In the genomic region with DNA sequence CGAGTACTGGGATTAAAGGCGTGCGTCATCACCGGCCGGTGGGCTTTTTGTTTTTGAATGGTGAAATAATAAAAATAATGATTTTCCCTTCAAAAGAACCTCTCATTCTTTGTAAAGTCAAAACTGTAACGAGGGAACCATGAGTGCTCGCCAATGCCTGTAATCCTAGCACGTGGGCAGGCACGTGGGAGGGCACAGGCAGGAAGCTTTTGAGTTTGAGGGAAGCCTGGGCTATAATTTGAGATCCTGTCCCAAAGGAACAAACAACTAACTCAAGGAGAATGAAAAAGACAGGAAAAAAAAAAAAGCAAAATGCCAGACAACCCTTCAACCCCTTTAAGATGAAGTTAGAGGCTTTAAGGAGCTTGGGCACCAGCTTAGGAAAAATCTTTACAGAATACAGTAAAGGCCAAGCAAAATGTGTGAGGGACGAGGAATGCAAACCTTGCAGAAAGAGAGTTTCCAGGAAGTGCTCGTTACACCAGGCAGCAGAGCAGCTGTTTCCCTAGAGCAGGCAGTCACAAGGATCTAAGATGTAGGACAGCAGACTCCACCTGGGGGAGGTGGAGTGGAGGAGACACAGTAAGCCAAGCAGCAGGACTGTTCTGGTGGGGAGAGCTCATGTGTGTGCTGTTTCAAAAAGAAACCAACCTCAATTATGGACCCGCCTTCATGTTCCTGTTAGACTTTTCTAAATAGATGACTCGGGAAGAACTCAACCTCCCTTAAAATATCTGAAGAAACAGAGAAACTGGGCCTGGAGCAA, we compare ENCODE assay signal across 13 mouse cellular contexts. TPM values are rescaled to one million over a fixed set of nuclear protein-coding genes. Genes with fewer than 3 reads are reported as not detected.
DNase-seq lines count a peak whose midpoint lies in the region; TF ChIP-seq lines count a peak whose summit lies in the region.
"Had no signal": no experiment of that assay in that cellular context is flagged by ENCODE, and none has a peak within 500 bp of the region (broad histone marks: within the 10 kb centered on the region; RNA-seq: fewer than 3 reads in every experiment).

No protein-coding gene starts in this region.

- TF ChIP-seq CTCF in lung, adult 2 months (IDR thresholded peaks at IDR 0.05; ENCODE audit: insufficient read depth, low read length) = no peak

- H3K27ac ChIP-seq in brown adipose tissue, adult 24 weeks (replicated peaks; ENCODE audit: low read depth, low read length) = 0 out of 2 replicates have a peak overlapping the region, but pooled peaks have one; percentile 24
- H3K27ac ChIP-seq: heart, embryonic 13.5 days; lung, embryonic 15.5 days; neural tube, embryonic 12.5 days had no signal

- H3K4me3 ChIP-seq in lung, adult 2 months (replicated peaks; ENCODE audit: extremely low read depth, low read depth, low read length) = peak overlapping the region; percentile 13
- peak overlapping the region; percentile 26; the same call in 1 of the 2 replicates for H3K4me3 ChIP-seq in brown adipose tissue, adult 24 weeks (ENCODE audit: insufficient read depth, low read depth, low read length)
- H3K4me3 ChIP-seq in myocyte = peak overlapping the region; percentile 5
- H3K4me3 ChIP-seq: heart, embryonic 13.5 days; lung, embryonic 15.5 days; neural tube, embryonic 12.5 days had no signal

- no peak for TF ChIP-seq POLR2A in lung, adult 2 months (IDR thresholded peaks at IDR 0.05; ENCODE audit: borderline replicate concordance, extremely low read depth, low read depth, low read length)
- TF ChIP-seq POLR2A in myocyte (IDR thresholded peaks at IDR 0.05; ENCODE audit: insufficient read length, low read depth) = no peak

- peak; percentile 44 to 52 for DNase-seq in frontal cortex, postnatal 36 days (ENCODE audit: low spot score in 2 of 2)
- DNase-seq in frontal cortex, postnatal 14 days (ENCODE audit: low spot score in 2 of 2) = no peak
- no peak for DNase-seq in lung, adult 2 months
- no peak for DNase-seq in lung, postnatal 4 days
- DNase-seq in adrenal gland, postnatal 14 days = no peak
- DNase-seq in gastrocnemius, postnatal 25 days = no peak
- DNase-seq: cerebellum, adult 8-10 months had no signal

- H3K79me2 ChIP-seq in myocyte (ENCODE audit: control insufficient read depth, insufficient read depth) = no peaks in the 10 kb centered on the region

- no peaks in the 10 kb centered on the region; the same call in 1 of the 2 replicates for H3K4me1 ChIP-seq in lung, adult 2 months (ENCODE audit: control insufficient read depth, insufficient read depth, low read length)
- no peaks in the 10 kb centered on the region; the same call in none of the 2 replicates for H3K4me1 ChIP-seq in brown adipose tissue, adult 24 weeks (ENCODE audit: control insufficient read depth, insufficient read depth, insufficient read length, low read length)
- H3K4me1 ChIP-seq: neural tube, embryonic 12.5 days had no signal

- H3K27me3 ChIP-seq in myocyte (ENCODE audit: control insufficient read depth, insufficient read depth, insufficient read length) = no peaks in the 10 kb centered on the region
- H3K27me3 ChIP-seq: heart, embryonic 13.5 days; lung, embryonic 15.5 days; neural tube, embryonic 12.5 days had no signal

- H3ac ChIP-seq in myocyte (ENCODE audit: control insufficient read depth, insufficient read length) = no peak overlapping the region

- no peaks in the 10 kb centered on the region for H3K36me3 ChIP-seq in myocyte (ENCODE audit: control insufficient read depth, insufficient read depth)
- H3K36me3 ChIP-seq: heart, embryonic 13.5 days; lung, embryonic 15.5 days; neural tube, embryonic 12.5 days had no signal

- 59% methylated on average over 13 of the region's 13 CpGs for WGBS in lung, adult 2 months

- peak overlapping the region; percentile 83 for H3K4me2 ChIP-seq in myocyte (ENCODE audit: low read depth)
- H3K4me2 ChIP-seq: heart, embryonic 13.5 days; lung, embryonic 15.5 days; neural tube, embryonic 12.5 days had no signal

TF ChIP-seq in myocyte, 11 proteins besides CTCF, POLR2A, EP300 and RAD21:
- no peak for TF ChIP-seq TCF3 (IDR thresholded peaks at IDR 0.05; ENCODE audit: insufficient read length, low read depth)
- TF ChIP-seq CEBPB (IDR thresholded peaks at IDR 0.05; ENCODE audit: insufficient read depth, poor library complexity, severe bottlenecking) = no peak
- no peak for TF ChIP-seq USF1 (IDR thresholded peaks at IDR 0.05; ENCODE audit: low read depth)
- TF ChIP-seq TCF12 (IDR thresholded peaks at IDR 0.05; ENCODE audit: insufficient read depth, poor library complexity, severe bottlenecking) = no peak
- TF ChIP-seq REST (IDR thresholded peaks at IDR 0.05; ENCODE audit: insufficient read depth, insufficient read length) = no peak

RNA-seq across cellular contexts. Expression of a gene that starts 3.1 kb away (rescaled TPM):
- 0.08 TPM in 1 of 2 replicates, not detected in the other for polyA plus RNA-seq in lung, adult 2 months (2012; rRNA removed)
- not detected in 2 replicates for polyA plus RNA-seq in brown adipose tissue, adult 24 weeks (2012; ENCODE audit: insufficient read depth, insufficient read length, missing spikeins)
- polyA plus RNA-seq in myocyte (2012; fragmentation: generic; extraction: Trizol) = 0.04 TPM
- total RNA-seq in adrenal gland, postnatal 14 days (2021) = not detected in 2 replicates
- not detected for total RNA-seq in gastrocnemius, postnatal 25 days (2021)
- total RNA-seq: layer of hippocampus, postnatal 10 days had no signal
- polyA plus RNA-seq: heart, embryonic 13.5 days; lung, embryonic 15.5 days; neural tube, embryonic 12.5 days had no signal

RNA-seq across cellular contexts. Expression of a gene that starts 16.1 kb away (rescaled TPM):
- polyA plus RNA-seq in lung, adult 2 months (2012; rRNA removed) = 1,104 and 1,411 TPM in 2 replicates
- polyA plus RNA-seq in brown adipose tissue, adult 24 weeks (2012; ENCODE audit: insufficient read depth, insufficient read length, missing spikeins) = 1,264 and 2,088 TPM in 2 replicates
- polyA plus RNA-seq in myocyte (2012; fragmentation: generic; extraction: Trizol) = 321 TPM
- total RNA-seq in adrenal gland, postnatal 14 days (2021) = 400 and 401 TPM in 2 replicates
- total RNA-seq in gastrocnemius, postnatal 25 days (2021) = 100 to 1,000 TPM in 1 of 2 experiments, 10 to 100 TPM in 1; 61.7 to 111 TPM

RNA-seq across cellular contexts. Expression of a gene that starts 22.4 kb away (rescaled TPM):
- 0.07 TPM in 1 of 2 replicates, not detected in the other for polyA plus RNA-seq in lung, adult 2 months (2012; rRNA removed)
- polyA plus RNA-seq in brown adipose tissue, adult 24 weeks (2012; ENCODE audit: insufficient read depth, insufficient read length, missing spikeins) = not detected in 2 replicates
- 0.07 TPM for polyA plus RNA-seq in myocyte (2012; fragmentation: generic; extraction: Trizol)
- total RNA-seq in adrenal gland, postnatal 14 days (2021) = 0.26 TPM in 1 of 2 replicates, not detected in the other
- not detected for total RNA-seq in gastrocnemius, postnatal 25 days (2021)
- total RNA-seq: layer of hippocampus, postnatal 10 days had no signal
- polyA plus RNA-seq: heart, embryonic 13.5 days; lung, embryonic 15.5 days; neural tube, embryonic 12.5 days had no signal

RNA-seq across cellular contexts. Expression of a gene that starts 22.5 kb away (rescaled TPM):
- not detected in 2 replicates for polyA plus RNA-seq in lung, adult 2 months (2012; rRNA removed)
- not detected in 2 replicates for polyA plus RNA-seq in brown adipose tissue, adult 24 weeks (2012; ENCODE audit: insufficient read depth, insufficient read length, missing spikeins)
- polyA plus RNA-seq in myocyte (2012; fragmentation: generic; extraction: Trizol) = not detected
- total RNA-seq in adrenal gland, postnatal 14 days (2021) = not detected in 2 replicates
- not detected for total RNA-seq in gastrocnemius, postnatal 25 days (2021)
- total RNA-seq: layer of hippocampus, postnatal 10 days had no signal
- polyA plus RNA-seq: heart, embryonic 13.5 days; lung, embryonic 15.5 days; neural tube, embryonic 12.5 days had no signal

RNA-seq across cellular contexts. Expression of a gene that starts 45.4 kb away (rescaled TPM):
- polyA plus RNA-seq in lung, adult 2 months (2012; rRNA removed) = 7.4 and 9.2 TPM in 2 replicates
- 6.1 and 7.8 TPM in 2 replicates for polyA plus RNA-seq in brown adipose tissue, adult 24 weeks (2012; ENCODE audit: insufficient read depth, insufficient read length, missing spikeins)
- polyA plus RNA-seq in myocyte (2012; fragmentation: generic; extraction: Trizol) = 5.8 TPM
- 15.3 and 16.9 TPM in 2 replicates for total RNA-seq in adrenal gland, postnatal 14 days (2021)
- 1 to 10 TPM; 5.0 to 5.6 TPM for total RNA-seq in gastrocnemius, postnatal 25 days (2021)

Comparison
In these comparisons a context has a peak if more than half of its experiments do, and no peak if none do; other contexts are left out.
1. DNase-seq: peak in frontal cortex, postnatal 36 days (2 of 2); none in frontal cortex, postnatal 14 days (0 of 2), lung, adult 2 months (single experiment), lung, postnatal 4 days (0 of 2), adrenal gland, postnatal 14 days (single experiment) and gastrocnemius, postnatal 25 days (single experiment).
2. Peak in every context shown above with its lines, with median percentiles within 50 percentile points of each other: H3K4me3 ChIP-seq.